Mouse (Mus musculus): Measurements from ENCODE around the gene Ccdc85b. TPM values are rescaled to one million over a fixed set of nuclear protein-coding genes. Genes with fewer than 3 reads are reported as not detected.

The Ccdc85b gene
- polyA plus RNA-seq, 1 experiment from 2014 or later, result 2.1 TPM

GRCm38 (mm10) chr19:5422895-5423443, 34.7 kb downstream of the Ccdc85b start:
- no peak for ATAC-seq (ENCODE audit: low read depth)
- Histone ChIP-seq H3K27me3 (no peaks in the 10 kb centered on the region), H3K4me1 (replicated peaks) (peaks cover 51% of the 10 kb centered on the region), H3K36me3 (peaks cover 53% of the 10 kb centered on the region), H3K4me2 (peak overlapping the region; percentile 96), H3K9ac (peak overlapping the region; percentile 84; the same call in 1 of the 2 replicates), H3K27ac (peak overlapping the region; percentile 91; the same call in 1 of the 2 replicates), H3K9me3 (replicated peaks) (no peaks in the 10 kb centered on the region), H3K4me3 (replicated peaks) (peak overlapping the region; percentile 82; the same call in 1 of the 2 replicates)
- no peak for DNase-seq
- WGBS (ENCODE audit: insufficient replicate concordance), result 87% methylated on average over 9 of the region's 9 CpGs

- Histone ChIP-seq H3K36me3 (peaks cover 52% of the 10 kb centered on the region), H3K4me2 (no peak overlapping the region), H3K27ac (no peak overlapping the region), H3K9ac (no peak overlapping the region), H3K4me3 (replicated peaks) (no peak overlapping the region), H3K9me3 (replicated peaks) (no peaks in the 10 kb centered on the region), H3K27me3 (no peaks in the 10 kb centered on the region), H3K4me1 (replicated peaks) (peaks cover 47% of the 10 kb centered on the region)
- DNase-seq, result no peak
- WGBS (ENCODE audit: insufficient replicate concordance), result 82% methylated on average over 10 of the region's 10 CpGs
- no peak for ATAC-seq (ENCODE audit: low read depth)
Measured at GRCm38 (mm10) chr19:5422267-5422666, 35.4 kb downstream of the Ccdc85b start.

- no peak overlapping the region for H3K9ac ChIP-seq
- WGBS (ENCODE audit: insufficient replicate concordance), result 83% methylated on average over 5 of the region's 5 CpGs
- ATAC-seq (ENCODE audit: low read depth), result no peak
Measured at GRCm38 (mm10) chr19:5421784-5422183, 35.9 kb downstream of the Ccdc85b start.

DNA sequence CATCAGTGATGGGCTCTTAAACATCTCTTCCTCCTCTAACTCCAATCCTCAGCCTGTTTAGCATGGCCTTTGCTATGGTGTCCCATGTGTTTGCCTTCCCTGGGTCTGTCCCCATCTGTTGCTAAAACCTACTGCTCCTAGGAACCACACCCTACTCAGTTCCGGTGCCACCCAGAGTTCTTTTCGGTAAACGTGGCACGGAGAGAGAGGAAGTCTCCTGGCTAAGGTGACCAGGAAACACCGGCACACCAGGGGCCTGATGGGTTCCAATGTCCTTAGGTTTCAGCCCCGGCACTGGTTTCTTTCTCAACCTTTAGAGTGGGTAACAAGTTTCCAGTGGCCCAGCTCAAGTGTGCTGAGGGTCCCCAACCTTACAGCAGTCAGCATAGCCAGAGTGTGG, 37.1 kb downstream of the Ccdc85b start:
- Histone ChIP-seq H3K9ac (0 out of 2 replicates have a peak overlapping the region, but pooled peaks have one; percentile 13), H3K27me3 (no peaks in the 10 kb centered on the region), H3K4me2 (no peak overlapping the region), H3K27ac (no peak overlapping the region), H3K9me3 (replicated peaks) (no peaks in the 10 kb centered on the region), H3K36me3 (peaks cover 39% of the 10 kb centered on the region), H3K4me1 (replicated peaks) (peaks cover 30% of the 10 kb centered on the region), H3K4me3 (replicated peaks) (no peak overlapping the region)
- ATAC-seq (ENCODE audit: low read depth) (no peak), DNase-seq (no peak)
- 78% methylated on average over 6 of the region's 6 CpGs for WGBS (ENCODE audit: insufficient replicate concordance)

More at GRCm38 (mm10) chr19:5421784-5422183, 35.9 kb downstream of the Ccdc85b start:
- Histone ChIP-seq H3K27ac (no peak overlapping the region), H3K4me3 (replicated peaks) (no peak overlapping the region), H3K36me3 (peaks cover 47% of the 10 kb centered on the region), H3K4me1 (replicated peaks) (peaks cover 42% of the 10 kb centered on the region), H3K27me3 (no peaks in the 10 kb centered on the region), H3K9me3 (replicated peaks) (no peaks in the 10 kb centered on the region), H3K4me2 (no peak overlapping the region)
- no peak for DNase-seq

- Histone ChIP-seq H3K4me2 (no peak overlapping the region), H3K4me3 (replicated peaks) (no peak overlapping the region), H3K9me3 (replicated peaks) (no peaks in the 10 kb centered on the region), H3K4me1 (replicated peaks) (peaks cover 30% of the 10 kb centered on the region), H3K27me3 (no peaks in the 10 kb centered on the region), H3K36me3 (peaks cover 39% of the 10 kb centered on the region), H3K27ac (no peak overlapping the region), H3K9ac (no peak overlapping the region)
- no peak for ATAC-seq (ENCODE audit: low read depth)
- WGBS (ENCODE audit: insufficient replicate concordance), result 54% methylated on average over 9 of the region's 9 CpGs
- DNase-seq, result no peak
Measured at GRCm38 (mm10) chr19:5419630-5420029, 38.1 kb downstream of the Ccdc85b start.

DNA sequence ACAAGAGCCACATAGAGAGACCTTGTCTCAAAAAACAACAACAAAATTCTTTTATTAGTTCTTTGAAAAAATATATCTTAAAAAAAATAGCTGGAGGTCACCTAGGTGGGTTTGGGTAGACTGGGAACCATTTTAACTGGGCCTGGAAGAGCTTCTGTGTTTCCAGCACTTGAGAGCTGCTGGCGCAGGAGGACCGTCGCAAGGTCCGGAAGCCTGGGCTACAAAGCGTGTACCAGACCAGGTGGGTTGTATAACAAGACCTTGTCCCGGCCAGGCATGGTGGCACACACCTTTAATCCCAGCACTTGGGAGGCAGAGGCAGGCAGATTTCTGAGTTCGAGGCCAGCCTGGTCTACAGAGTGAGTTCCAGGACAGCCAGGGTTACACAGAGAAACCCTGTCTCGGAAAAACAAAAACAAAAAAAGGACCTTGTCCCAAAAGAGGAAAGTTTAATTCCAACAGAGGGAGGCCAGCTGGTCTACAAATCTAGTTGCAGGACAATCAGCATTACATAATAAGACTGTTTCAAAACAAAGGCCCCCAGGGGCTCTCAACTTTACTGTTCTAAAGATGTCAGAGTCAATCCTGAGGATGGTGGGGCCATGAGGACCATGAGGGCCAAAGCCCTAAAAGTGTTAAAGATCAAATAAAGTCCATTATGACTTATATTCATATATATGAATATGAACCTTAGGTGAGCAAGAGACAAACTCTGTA, 38.8 kb downstream of the Ccdc85b start:
- H3K9ac ChIP-seq, result no peak overlapping the region
- H3K27me3 ChIP-seq, result no peaks in the 10 kb centered on the region
- WGBS (ENCODE audit: insufficient replicate concordance), result 86% methylated on average over 8 of the region's 8 CpGs
- H3K4me2 ChIP-seq, result no peak overlapping the region
- no peak overlapping the region for H3K27ac ChIP-seq
- ATAC-seq (ENCODE audit: low read depth) (no peak), DNase-seq (no peak)
- no peak overlapping the region for H3K4me3 ChIP-seq (replicated peaks)
- peaks cover 39% of the 10 kb centered on the region for H3K36me3 ChIP-seq
- no peaks in the 10 kb centered on the region for H3K9me3 ChIP-seq (replicated peaks)
- peaks cover 30% of the 10 kb centered on the region for H3K4me1 ChIP-seq (replicated peaks)

DNA sequence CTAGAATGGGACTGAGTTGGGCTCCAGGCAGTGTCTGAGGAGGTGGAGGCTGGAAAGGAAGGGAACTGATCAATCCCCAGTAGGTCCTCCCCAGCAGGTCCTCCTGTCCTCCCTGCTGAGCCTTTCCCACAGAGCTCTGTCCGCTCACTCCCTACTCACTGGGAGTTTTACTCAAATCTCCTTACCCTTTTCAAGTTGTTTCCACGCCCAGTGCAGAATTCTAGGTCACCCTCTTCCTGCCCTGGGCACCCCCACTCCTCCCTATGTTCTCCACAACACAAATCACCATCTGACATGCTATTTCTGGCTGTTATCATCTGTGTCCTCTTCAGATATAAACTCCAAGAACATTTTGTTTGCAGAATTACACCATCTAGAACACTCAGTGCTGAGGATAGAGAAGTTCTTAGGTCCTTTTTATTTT, 43.1 kb downstream of the Ccdc85b start:
- no peak overlapping the region for H3K4me2 ChIP-seq
- H3K4me3 ChIP-seq (replicated peaks), result no peak overlapping the region
- no peak for DNase-seq
- no peaks in the 10 kb centered on the region for H3K27me3 ChIP-seq
- H3K9ac ChIP-seq, result no peak overlapping the region
- no peaks in the 10 kb centered on the region for H3K9me3 ChIP-seq (replicated peaks)
- H3K27ac ChIP-seq, result no peak overlapping the region
- peaks cover 9% of the 10 kb centered on the region for H3K4me1 ChIP-seq (replicated peaks)
- ATAC-seq (ENCODE audit: low read depth), result no peak
- H3K36me3 ChIP-seq, result 0 out of 2 replicates have a peak, but pooled peaks cover 5% of the 10 kb centered on the region
- WGBS (ENCODE audit: insufficient replicate concordance), result 59% methylated on average over 2 of the region's 2 CpGs

- Histone ChIP-seq H3K27me3 (no peaks in the 10 kb centered on the region), H3K4me3 (replicated peaks) (no peak overlapping the region), H3K9ac (no peak overlapping the region), H3K27ac (no peak overlapping the region), H3K36me3 (0 out of 2 replicates have a peak, but pooled peaks cover 8% of the 10 kb centered on the region), H3K9me3 (replicated peaks) (no peaks in the 10 kb centered on the region), H3K4me2 (no peak overlapping the region), H3K4me1 (replicated peaks) (peaks cover 12% of the 10 kb centered on the region)
- ATAC-seq (ENCODE audit: low read depth) (no peak), DNase-seq (no peak)
- WGBS (ENCODE audit: insufficient replicate concordance), result 60% methylated on average over 4 of the region's 4 CpGs
Measured at GRCm38 (mm10) chr19:5413840-5414239, 43.9 kb downstream of the Ccdc85b start.

DNA sequence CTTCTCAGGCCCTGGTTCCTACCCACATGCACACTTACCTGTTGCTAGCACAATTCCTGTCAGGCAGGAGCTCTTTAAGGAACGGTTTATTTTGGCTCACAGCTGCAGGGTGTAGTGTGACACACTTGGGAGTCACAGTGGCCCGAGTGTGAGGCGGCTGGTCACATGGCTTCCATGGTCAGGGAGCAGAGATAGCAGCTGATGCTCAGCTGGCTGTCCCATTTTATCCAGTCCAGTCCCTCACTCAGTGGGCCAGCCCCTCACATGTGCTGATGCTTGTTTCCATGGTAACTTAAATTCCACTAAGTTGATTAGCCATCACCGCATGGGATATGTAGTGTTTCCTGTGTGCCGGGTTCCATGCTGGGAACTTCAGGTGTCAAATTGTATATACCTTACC, 45.7 kb downstream of the Ccdc85b start:
- H3K27me3 ChIP-seq, result no peaks in the 10 kb centered on the region
- WGBS (ENCODE audit: insufficient replicate concordance), result 71% methylated on average over 5 of the region's 5 CpGs
- peaks cover 29% of the 10 kb centered on the region for H3K4me1 ChIP-seq (replicated peaks)
- H3K9ac ChIP-seq, result no peak overlapping the region
- H3K4me3 ChIP-seq (replicated peaks), result no peak overlapping the region
- no peaks in the 10 kb centered on the region for H3K9me3 ChIP-seq (replicated peaks)
- 0 out of 2 replicates have a peak, but pooled peaks cover 6% of the 10 kb centered on the region for H3K36me3 ChIP-seq
- no peak for DNase-seq
- no peak overlapping the region for H3K27ac ChIP-seq
- no peak for ATAC-seq (ENCODE audit: low read depth)
- no peak overlapping the region for H3K4me2 ChIP-seq

- H3K4me2 ChIP-seq, result no peak overlapping the region
- no peaks in the 10 kb centered on the region for H3K27me3 ChIP-seq
- no peaks in the 10 kb centered on the region for H3K9me3 ChIP-seq (replicated peaks)
- no peak for ATAC-seq (ENCODE audit: low read depth)
- peaks cover 33% of the 10 kb centered on the region for H3K4me1 ChIP-seq (replicated peaks)
- no peak overlapping the region for H3K27ac ChIP-seq
- H3K36me3 ChIP-seq, result 0 out of 2 replicates have a peak, but pooled peaks cover 6% of the 10 kb centered on the region
- H3K4me3 ChIP-seq (replicated peaks), result no peak overlapping the region
- WGBS (ENCODE audit: insufficient replicate concordance), result 82% methylated on average over 5 of the region's 5 CpGs
- DNase-seq, result no peak
- no peak overlapping the region for H3K9ac ChIP-seq
Measured at GRCm38 (mm10) chr19:5410641-5411040, 47.1 kb downstream of the Ccdc85b start.

DNA sequence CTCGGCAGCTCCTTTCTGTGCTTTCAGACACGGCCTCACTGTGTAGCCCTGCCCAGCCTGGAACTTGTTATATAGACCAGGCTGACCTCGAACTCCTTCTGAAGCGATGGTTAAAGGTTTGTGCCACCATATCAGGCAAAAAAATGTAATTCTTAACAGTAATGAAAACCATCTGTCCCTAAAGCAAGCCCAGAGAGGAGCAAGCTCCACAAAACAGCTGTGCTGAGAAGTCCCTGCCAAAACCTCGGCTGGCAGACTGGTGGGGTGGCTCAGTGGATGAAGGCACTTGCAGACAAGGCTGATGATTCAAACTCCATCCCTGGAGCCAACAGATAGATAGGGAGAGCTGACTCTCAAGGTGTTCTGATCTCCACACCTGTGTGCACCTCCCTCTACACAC, 48.6 kb downstream of the Ccdc85b start:
- no peaks in the 10 kb centered on the region for H3K9me3 ChIP-seq (replicated peaks)
- H3K4me3 ChIP-seq (replicated peaks), result 0 out of 2 replicates have a peak overlapping the region, but pooled peaks have one; percentile 10
- 0 out of 2 replicates have a peak, but pooled peaks cover 6% of the 10 kb centered on the region for H3K36me3 ChIP-seq
- peak overlapping the region; percentile 98; the same call in 1 of the 2 replicates for H3K27ac ChIP-seq
- peaks cover 31% of the 10 kb centered on the region for H3K4me1 ChIP-seq (replicated peaks)
- 71% methylated on average over 5 of the region's 5 CpGs for WGBS (ENCODE audit: insufficient replicate concordance)
- DNase-seq, result no peak
- H3K27me3 ChIP-seq, result no peaks in the 10 kb centered on the region
- no peak overlapping the region for H3K4me2 ChIP-seq
- no peak for ATAC-seq (ENCODE audit: low read depth)
- H3K9ac ChIP-seq, result no peak overlapping the region
